Comparison of ENCODE assay signal across 1 mouse cellular context in the genomic region with DNA sequence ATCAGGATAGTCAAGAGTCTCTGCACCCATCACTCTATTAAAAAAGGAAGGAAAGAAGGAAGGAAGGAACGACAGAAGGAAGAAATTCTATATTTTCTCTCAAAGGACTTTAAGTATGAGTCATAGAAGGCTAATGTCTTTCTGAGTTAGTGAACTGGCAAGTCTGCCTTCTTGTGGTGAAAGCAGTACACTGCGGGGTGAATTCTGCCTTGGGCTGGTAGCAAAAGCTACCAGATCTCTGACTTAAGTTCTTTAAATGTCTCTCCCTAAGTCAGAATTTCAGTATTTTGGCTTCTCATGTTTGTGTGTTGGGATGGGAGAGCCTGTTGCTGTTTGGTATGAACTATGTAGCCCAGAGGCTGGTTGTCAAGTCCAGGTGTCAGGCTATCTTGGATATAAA.
A peak's percentile ranks its signal among the peaks of the same experiment; 100 is the strongest.
TF ChIP-seq lines count a peak whose summit lies in the region.

No protein-coding gene starts in this region.

TF ChIP-seq in MEL, 35 proteins besides CTCF, POLR2A, EP300 and RAD21 (continued from another document):
- TF ChIP-seq ZC3H11A (IDR thresholded peaks at IDR 0.05; ENCODE audit: low read depth, low read length): 0 out of 2 replicates have a peak, but pooled peaks have one; percentile 19
TF ChIP-seq in MEL: peak in this region for 2.
